8 mouse cellular contexts compared by ENCODE assay signal in genomic region chr9:18291571-18292429, GRCm38 (mm10). TPM values are rescaled to one million over a fixed set of nuclear protein-coding genes. Genes with fewer than 3 reads are reported as not detected.
A peak's percentile ranks its signal among the peaks of the same experiment; 100 is the strongest.
DNase-seq lines count a peak whose midpoint lies in the region; ATAC-seq lines count a peak whose summit lies in the region.

TSS of gene Chordc1 (plus strand) at chr9:18292125.

- H3K27ac ChIP-seq in heart, embryonic 14.5 days (replicated peaks in 1 of 2; ENCODE audit: control insufficient read depth in 1 of 2, insufficient read depth in 1 of 2, low read depth in 2 of 2, low read length in 2 of 2) = peak within 1 kb of the TSS; percentile 75 to 89
- peak within 1 kb of the TSS; percentile 89 for H3K27ac ChIP-seq in liver, embryonic 13.5 days
- peak within 1 kb of the TSS; percentile 93 for H3K27ac ChIP-seq in stomach, embryonic 16.5 days (ENCODE audit: low read length)

- peak within 1 kb of the TSS; percentile 99 for H3K9ac ChIP-seq in heart, embryonic 14.5 days (ENCODE audit: low read length)
- peak within 1 kb of the TSS; percentile 93 for H3K9ac ChIP-seq in liver, embryonic 13.5 days
- H3K9ac ChIP-seq in stomach, embryonic 16.5 days (ENCODE audit: low read length) = peak within 1 kb of the TSS; percentile 87

- H3K36me3 ChIP-seq in heart, embryonic 14.5 days (ENCODE audit: control insufficient read depth, insufficient read depth, low read length) = no peaks in the 10 kb centered on the region
- H3K36me3 ChIP-seq in liver, embryonic 13.5 days = peaks cover 4% of the 10 kb centered on the region; the same call in 1 of the 2 replicates
- no peaks in the 10 kb centered on the region for H3K36me3 ChIP-seq in stomach, embryonic 16.5 days (ENCODE audit: control insufficient read depth, insufficient read depth, low read length)

- ATAC-seq in CD4-positive, CD25-positive, alpha-beta regulatory T cell, adult 4 months = peak; percentile 84
- peak; percentile 99 for ATAC-seq in heart, embryonic 14.5 days (ENCODE audit: insufficient number of reproducible peaks, insufficient read depth, low FRiP score, low read depth)
- peak; percentile 99 for ATAC-seq in liver, embryonic 13.5 days (ENCODE audit: low read depth)
- ATAC-seq in stomach, embryonic 16.5 days (ENCODE audit: insufficient read depth, low FRiP score) = peak; percentile 100

- no peaks in the 10 kb centered on the region for H3K9me3 ChIP-seq in heart, embryonic 14.5 days (ENCODE audit: control insufficient read depth, low read length)
- no peaks in the 10 kb centered on the region for H3K9me3 ChIP-seq in liver, embryonic 13.5 days (replicated peaks)
- no peaks in the 10 kb centered on the region for H3K9me3 ChIP-seq in stomach, embryonic 16.5 days (replicated peaks; ENCODE audit: control insufficient read depth, low read length)

- peak within 1 kb of the TSS; percentile 83 to 99 for H3K4me3 ChIP-seq in heart, embryonic 14.5 days (ENCODE audit: control insufficient read depth in 1 of 2, insufficient read depth in 1 of 2, low read depth in 1 of 2, low read length in 2 of 2)
- H3K4me3 ChIP-seq in liver, embryonic 13.5 days (replicated peaks) = peak within 1 kb of the TSS; percentile 91
- H3K4me3 ChIP-seq in stomach, embryonic 16.5 days (replicated peaks; ENCODE audit: low read length) = peak within 1 kb of the TSS; percentile 71

- 4% methylated on average over 49 of the region's 49 CpGs for WGBS in heart, embryonic 14.5 days
- 4% methylated on average over 49 of the region's 49 CpGs for WGBS in liver, embryonic 13.5 days (ENCODE audit: insufficient replicate concordance)
- WGBS in stomach, embryonic 16.5 days = 3% methylated on average over 49 of the region's 49 CpGs

- peak; percentile 74 for DNase-seq in c-Kit-negative CD71-positive TER-119-positive erythroid progenitor cells, embryonic 14.5 days (ENCODE audit: low read depth, low spot score)
- DNase-seq in fibroblast of lung, adult 2 months (ENCODE audit: low read depth) = peak; percentile 90
- peak; percentile 97 for DNase-seq in kidney, postnatal 14 days
- peak; percentile 89 for DNase-seq in liver, embryonic 13.5 days
- peak; percentile 96 for DNase-seq in neural tube, embryonic 10.5 days (ENCODE audit: extremely low spot score, low spot score)

- H3K27me3 ChIP-seq in heart, embryonic 14.5 days (ENCODE audit: control insufficient read depth, insufficient read depth, low read length) = no peaks in the 10 kb centered on the region
- no peaks in the 10 kb centered on the region for H3K27me3 ChIP-seq in liver, embryonic 13.5 days
- no peaks in the 10 kb centered on the region for H3K27me3 ChIP-seq in stomach, embryonic 16.5 days (ENCODE audit: control insufficient read depth, insufficient read depth, low read length)

- peaks cover 0 to 7% of the 10 kb centered on the region in 2 experiments; a peak in 3 of 4 replicates for H3K4me1 ChIP-seq in heart, embryonic 14.5 days (ENCODE audit: control insufficient read depth in 2 of 2, insufficient read depth in 2 of 2, low read length in 2 of 2)
- peaks cover 10% of the 10 kb centered on the region for H3K4me1 ChIP-seq in liver, embryonic 13.5 days (replicated peaks)
- peaks cover 7% of the 10 kb centered on the region for H3K4me1 ChIP-seq in stomach, embryonic 16.5 days (ENCODE audit: control insufficient read depth, insufficient read depth, low read length)

- H3K4me2 ChIP-seq in heart, embryonic 14.5 days (ENCODE audit: low read length) = peak within 1 kb of the TSS; percentile 96
- H3K4me2 ChIP-seq in liver, embryonic 13.5 days = peak within 1 kb of the TSS; percentile 77
- peak within 1 kb of the TSS; percentile 77 for H3K4me2 ChIP-seq in stomach, embryonic 16.5 days (ENCODE audit: low read depth, low read length)

RNA-seq across cellular contexts. Expression of gene Chordc1, which starts in this region (rescaled TPM):
- polyA plus RNA-seq in CD4-positive, CD25-positive, alpha-beta regulatory T cell, adult 4 months (2017; shearing (Covaris generic)) = 100 to 1,000 TPM; 109 to 134 TPM
- polyA plus RNA-seq in heart, embryonic 14.5 days (2014; fragmentation: Nextera tagmentation; extraction: Ambion mirVana) = 73.2 and 76.9 TPM in 2 replicates
- 62.1 and 71.2 TPM in 2 replicates for polyA plus RNA-seq in liver, embryonic 13.5 days (2015; fragmentation: Nextera tagmentation; extraction: Ambion mirVana)
- polyA plus RNA-seq in stomach, embryonic 16.5 days (2015; fragmentation: Nextera tagmentation; extraction: Ambion mirVana) = 96.4 and 97.3 TPM in 2 replicates

Comparison
In these comparisons a context has a peak if more than half of its experiments do, and no peak if none do; other contexts are left out.
1. Peak in every context shown above with its lines: DNase-seq, ATAC-seq, H3K4me3 ChIP-seq and H3K27ac ChIP-seq.